Mouse (Mus musculus): ENCODE data around the gene Pitpnc1.

DNA sequence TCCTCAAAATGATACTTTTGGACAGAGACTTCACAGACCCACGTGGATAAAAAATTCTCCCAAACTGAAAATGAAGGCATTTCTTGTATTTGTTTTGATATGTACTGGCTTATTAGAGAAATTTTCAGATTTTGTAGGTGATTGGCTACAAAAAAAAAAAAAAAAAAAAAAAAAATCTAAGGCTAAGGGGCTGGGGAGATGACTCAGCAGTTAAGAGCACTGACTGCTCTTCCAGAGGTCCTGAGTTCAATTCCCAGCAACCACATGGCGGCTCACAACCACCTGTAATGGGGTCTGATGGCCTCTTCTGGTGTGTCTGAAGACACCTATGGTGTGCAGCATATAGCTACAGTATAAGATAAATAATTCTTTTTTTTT, 182.3 kb downstream of the Pitpnc1 start:
- no peak for TF ChIP-seq CTCF (IDR thresholded peaks at IDR 0.05; ENCODE audit: low read depth)
- TF ChIP-seq EP300 (optimal IDR thresholded peaks at IDR 0.05) = no peak

Measured in stomach, postnatal 0 days (tissue).